Mouse (Mus musculus) kidney, embryonic 14.5 days (tissue): ENCODE results near the gene Ezh1. TPM values are rescaled to one million over a fixed set of nuclear protein-coding genes. Genes with fewer than 3 reads are reported as not detected.
A peak's percentile ranks its signal among the peaks of the same experiment; 100 is the strongest.

ENCODE experiments used
- ATAC-seq: fragments of 200-750 bp; cut with Nextera tagmentation; 2 replicates; pipeline ENCODE4 v1.8.0; 2017; ENCODE audit warnings: moderate number of reproducible peaks, mild to moderate bottlenecking, moderate TSS enrichment, moderate library complexity; ENCODE audit not compliant: low FRiP score, low TSS enrichment
- H3K27ac ChIP-seq: fragments of 300-500 bp; sonication (generic); 2 replicates; pipeline ENCODE4 v1.5.1; 2014; ENCODE audit warnings: low read depth, mild to moderate bottlenecking, low read length, moderate library complexity, mixed read lengths
- H3K27me3 ChIP-seq: fragments of 300-500 bp; sonication (generic); 2 replicates; pipeline ENCODE4 v1.6.1; 2014; ENCODE audit warnings: mild to moderate bottlenecking, low read length; ENCODE audit not compliant: control insufficient read depth, insufficient read depth
- H3K36me3 ChIP-seq: fragments of 300-500 bp; sonication (generic); 2 replicates; pipeline ENCODE4 v1.6.1; 2014; ENCODE audit warnings: low read length, mixed read lengths; ENCODE audit not compliant: control insufficient read depth, insufficient read depth
- H3K4me1 ChIP-seq: fragments of 300-500 bp; sonication (generic); 2 replicates; pipeline ENCODE4 v1.6.1; 2014; ENCODE audit warnings: low read length, mixed read lengths; ENCODE audit not compliant: control insufficient read depth, insufficient read depth
- H3K4me2 ChIP-seq: fragments of 300-500 bp; sonication (generic); replicated peaks from 2 replicates; pipeline ENCODE4 v1.6.1; 2014; ENCODE audit warnings: low read depth, mild to moderate bottlenecking, low read length
- H3K4me3 ChIP-seq: fragments of 300-500 bp; sonication (generic); 2 replicates; pipeline ENCODE4 v1.5.1; 2014; ENCODE audit warnings: mild to moderate bottlenecking, low read length
- H3K9ac ChIP-seq: fragments of 300-500 bp; sonication (generic); 2 replicates; pipeline ENCODE4 v1.6.1; 2014; ENCODE audit warnings: low read depth, mild to moderate bottlenecking, low read length, moderate library complexity
- H3K9me3 ChIP-seq: fragments of 300-500 bp; sonication (generic); 2 replicates; pipeline ENCODE4 v1.6.1; 2016; ENCODE audit warnings: low read length; ENCODE audit not compliant: control insufficient read depth
- WGBS: fragments of 180-500 bp; shearing (Covaris S2); extraction: QIAGEN DNeasy Blood & Tissue Kit; methylation state at CpG from one replicate; pipeline ENCODE4 v1.1.7; 2014; 5-methylcytosine and 5-hydroxymethylcytosine counted together
- polyA plus RNA-seq: library from polyadenylated mRNA; unstranded; fragments of >200 nt; fragmentation: Nextera tagmentation; extraction: Ambion mirVana; gene quantifications from 2 replicates; pipeline ENCODE4 v1.2.1, GENCODE M21; 2014

Ezh1 gene
- polyA plus RNA-seq, 1 experiment from 2014 or later = 27.4 TPM

- H3K27me3 ChIP-seq = peaks cover 27% of the 10 kb centered on the region
- under 1% methylated on average over 31 of the region's 31 CpGs for whole genome bisulfite sequencing
- no peaks in the 10 kb centered on the region for H3K9me3 ChIP-seq
- peak overlapping the region; percentile 78 for H3K4me2 ChIP-seq
- H3K27ac ChIP-seq = peak overlapping the region; percentile 89
- H3K9ac ChIP-seq = peak overlapping the region; percentile 69; the same call in 1 of the 2 replicates
- peak; percentile 41 for ATAC-seq
- peaks cover 62% of the 10 kb centered on the region for H3K4me1 ChIP-seq
- H3K4me3 ChIP-seq = peak overlapping the region; percentile 56
- H3K36me3 ChIP-seq = peaks cover 13% of the 10 kb centered on the region
Measured at GRCm38 (mm10) chr11:101171721-101172433, 54.4 kb downstream of the Ezh1 start.

- peaks cover 21% of the 10 kb centered on the region for H3K36me3 ChIP-seq
- peak within 1 kb of the TSS; percentile 92 for H3K27ac ChIP-seq
- H3K27me3 ChIP-seq = peaks cover 32% of the 10 kb centered on the region
- H3K4me3 ChIP-seq = peak within 1 kb of the TSS; percentile 76
- peak within 1 kb of the TSS; percentile 93 for H3K4me2 ChIP-seq
- H3K9ac ChIP-seq = peak within 1 kb of the TSS; percentile 77
- H3K4me1 ChIP-seq = peaks cover 54% of the 10 kb centered on the region
- H3K9me3 ChIP-seq = no peaks in the 10 kb centered on the region
- peak; percentile 93 for ATAC-seq
- under 1% methylated on average over 47 of the region's 50 CpGs for WGBS
Measured at GRCm38 (mm10) chr11:101170811-101171610, 55.3 kb downstream of the Ezh1 start, which contains the start of gene Plekhh3. Gene Plekhh3 (minus strand): TSS chr11:101171351.

- H3K27me3 ChIP-seq = peaks cover 32% of the 10 kb centered on the region
- ATAC-seq = no peak
- peaks cover 54% of the 10 kb centered on the region for H3K4me1 ChIP-seq
- WGBS = under 1% methylated on average over 35 of the region's 35 CpGs
- peak within 1 kb of the TSS; percentile 93 for H3K4me2 ChIP-seq
- H3K27ac ChIP-seq = peak within 1 kb of the TSS; percentile 92
- peak within 1 kb of the TSS; percentile 76 for H3K4me3 ChIP-seq
- H3K36me3 ChIP-seq = peaks cover 22% of the 10 kb centered on the region
- H3K9ac ChIP-seq = peak within 1 kb of the TSS; percentile 77
- no peaks in the 10 kb centered on the region for H3K9me3 ChIP-seq
Measured at GRCm38 (mm10) chr11:101170354-101170810, 55.9 kb downstream of the Ezh1 start, which contains the start of gene Cntnap1. Gene Cntnap1 (plus strand): TSS chr11:101170523.

GRCm38 (mm10) chr11:101169301-101170107 is 56.8 kb downstream of the Ezh1 start:
- H3K27me3 ChIP-seq = peaks cover 33% of the 10 kb centered on the region
- H3K36me3 ChIP-seq = peaks cover 24% of the 10 kb centered on the region
- H3K27ac ChIP-seq = no peak overlapping the region
- H3K9me3 ChIP-seq = no peaks in the 10 kb centered on the region
- peak overlapping the region; percentile 77 for H3K9ac ChIP-seq
- peak overlapping the region; percentile 93 for H3K4me2 ChIP-seq
- H3K4me3 ChIP-seq = peak overlapping the region; percentile 76
- WGBS = 13% methylated on average over 17 of the region's 17 CpGs
- ATAC-seq = no peak
- H3K4me1 ChIP-seq = peaks cover 56% of the 10 kb centered on the region

DNA sequence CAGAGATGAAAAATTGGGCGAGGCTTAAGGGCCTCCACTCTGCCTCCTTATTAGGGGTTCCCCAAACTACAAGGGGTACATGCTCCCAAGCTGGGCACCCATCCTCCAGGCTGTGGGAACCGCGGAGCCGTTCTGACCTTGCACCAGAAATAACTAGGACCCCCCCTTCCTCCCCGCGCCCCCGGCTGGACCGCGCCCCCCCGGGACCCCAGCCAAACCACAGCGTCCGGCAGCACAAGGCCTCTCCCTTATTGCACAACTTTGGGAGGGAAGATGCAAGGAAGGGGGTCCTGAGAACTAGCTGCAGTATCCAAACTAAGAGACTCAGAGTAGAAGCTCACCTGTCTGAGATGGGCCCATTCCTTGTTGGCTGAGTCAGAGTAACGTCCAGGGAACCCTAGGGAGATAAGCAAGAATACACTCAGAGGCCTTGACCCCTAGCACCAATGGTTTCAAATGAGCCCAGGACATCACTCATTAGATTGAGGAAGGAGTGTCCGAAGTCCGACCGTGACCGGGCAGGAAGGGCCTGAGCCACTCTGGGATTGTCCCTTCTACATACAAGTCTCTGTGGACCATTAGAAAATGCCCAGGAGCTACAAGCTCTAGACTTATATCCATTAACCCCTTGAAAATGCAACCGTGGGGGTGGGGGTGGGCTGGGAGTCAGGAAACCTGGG is 57.8 kb downstream of the Ezh1 start:
- H3K4me1 ChIP-seq = peaks cover 51% of the 10 kb centered on the region
- WGBS = 64% methylated on average over 18 of the region's 18 CpGs
- peak overlapping the region; percentile 76; the same call in 1 of the 2 replicates for H3K4me3 ChIP-seq
- H3K36me3 ChIP-seq = peaks cover 32% of the 10 kb centered on the region
- H3K27me3 ChIP-seq = peaks cover 42% of the 10 kb centered on the region
- H3K4me2 ChIP-seq = peak overlapping the region; percentile 93
- no peak for ATAC-seq
- H3K27ac ChIP-seq = no peak overlapping the region
- H3K9ac ChIP-seq = 0 out of 2 replicates have a peak overlapping the region, but pooled peaks have one; percentile 31
- no peaks in the 10 kb centered on the region for H3K9me3 ChIP-seq

DNA sequence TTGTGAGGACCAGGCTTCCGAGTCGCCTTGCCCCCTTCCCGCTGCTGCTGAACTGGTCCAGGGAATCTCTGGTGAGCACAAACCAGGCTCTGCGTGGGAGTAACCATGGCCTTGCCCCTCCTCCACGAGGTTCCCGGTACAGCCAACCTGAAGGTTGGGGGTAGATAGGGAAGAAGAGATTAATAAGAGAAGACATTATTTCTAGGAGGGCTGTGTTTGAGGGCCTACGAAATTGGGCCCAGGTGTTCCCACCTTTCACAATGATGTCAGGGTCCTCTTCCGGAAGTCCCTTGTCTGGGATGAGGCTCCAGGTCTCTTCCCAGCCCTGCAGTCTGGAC is 58.3 kb downstream of the Ezh1 start:
- Histone ChIP-seq H3K9ac (no peak overlapping the region), H3K27ac (no peak overlapping the region), H3K36me3 (peaks cover 36% of the 10 kb centered on the region), H3K4me3 (no peak overlapping the region), H3K9me3 (no peaks in the 10 kb centered on the region), H3K4me1 (peaks cover 50% of the 10 kb centered on the region), H3K27me3 (peaks cover 45% of the 10 kb centered on the region), H3K4me2 (no peak overlapping the region; the same call in 1 of the 2 replicates)
- no peak for ATAC-seq
- 38% methylated on average over 8 of the region's 8 CpGs for WGBS

DNA sequence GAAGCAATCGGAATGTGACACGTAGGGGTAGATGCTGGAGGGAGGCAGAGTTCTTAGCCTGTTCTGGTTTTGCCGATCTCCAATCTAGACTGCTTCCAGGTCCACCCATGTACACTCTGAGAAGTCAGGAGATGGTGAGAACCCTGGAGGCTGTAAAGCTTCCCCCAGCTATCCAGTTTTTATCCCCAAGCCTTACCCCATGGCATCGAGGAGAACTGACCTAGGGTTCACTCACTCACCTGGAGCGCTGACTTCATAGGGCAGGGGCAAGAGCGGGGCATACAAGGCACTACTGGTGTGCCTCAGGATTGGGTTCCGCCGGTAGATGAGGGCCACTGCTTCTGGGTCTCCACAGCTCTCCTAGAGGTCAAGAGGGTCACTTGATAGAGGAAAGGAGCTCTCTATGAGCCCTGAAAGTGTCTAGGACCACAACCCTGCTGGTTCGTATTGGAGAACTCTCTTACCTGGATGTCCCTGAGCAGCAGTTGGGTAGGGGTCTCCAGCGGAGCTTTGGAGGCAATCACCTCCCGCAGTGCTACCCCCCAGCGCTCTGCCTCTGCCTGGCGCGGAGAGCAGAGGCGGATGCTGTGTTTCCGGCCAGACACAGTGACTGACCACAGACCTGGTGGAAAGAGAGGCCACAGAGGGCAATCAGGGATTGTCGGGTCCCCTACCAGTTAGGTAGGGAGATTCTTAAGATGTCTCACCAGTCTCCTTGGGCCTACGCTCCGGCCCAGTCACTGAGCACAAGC is 58.9 kb downstream of the Ezh1 start:
- Histone ChIP-seq H3K9ac (no peak overlapping the region), H3K4me1 (peaks cover 45% of the 10 kb centered on the region), H3K9me3 (no peaks in the 10 kb centered on the region), H3K4me2 (no peak overlapping the region), H3K4me3 (no peak overlapping the region), H3K36me3 (peaks cover 41% of the 10 kb centered on the region), H3K27me3 (peaks cover 47% of the 10 kb centered on the region), H3K27ac (no peak overlapping the region)
- WGBS = 57% methylated on average over 19 of the region's 19 CpGs
- no peak for ATAC-seq

GRCm38 (mm10) chr11:101166357-101166756 is 59.9 kb downstream of the Ezh1 start:
- no peaks in the 10 kb centered on the region for H3K9me3 ChIP-seq
- 61% methylated on average over 14 of the region's 14 CpGs for WGBS
- peaks cover 48% of the 10 kb centered on the region for H3K27me3 ChIP-seq

More at GRCm38 (mm10) chr11:101166357-101166756, 59.9 kb downstream of the Ezh1 start:
- Histone ChIP-seq H3K27ac (no peak overlapping the region), H3K4me2 (no peak overlapping the region), H3K4me3 (no peak overlapping the region), H3K4me1 (peaks cover 42% of the 10 kb centered on the region), H3K36me3 (peaks cover 51% of the 10 kb centered on the region), H3K9ac (no peak overlapping the region)
- ATAC-seq = no peak
